Mouse (Mus musculus) ES-Bruce4 (cell line): ENCODE measurements at regions not wholly inside any gene's neighbourhood (a gene's known extent, or its start where the extent isn't known, plus 50 kb on each side); places are given as distances from the start of the nearest gene placed in this dataset.

ENCODE experiments used
- H3K27ac ChIP-seq: 2 replicates; pipeline ENCODE4 v1.5.1; 2012; ENCODE audit warnings: low read length, inconsistent platforms; ENCODE audit not compliant: insufficient read depth
- H3K27me3 ChIP-seq: 2 replicates; pipeline ENCODE4 v1.6.1; 2012; ENCODE audit warnings: mild to moderate bottlenecking, low read length, inconsistent platforms; ENCODE audit not compliant: control insufficient read depth, poor library complexity, insufficient read depth, severe bottlenecking
- H3K36me3 ChIP-seq: 2 replicates; pipeline ENCODE4 v1.6.1; 2012; ENCODE audit warnings: inconsistent platforms, mild to moderate bottlenecking, low read length, moderate library complexity; ENCODE audit not compliant: control insufficient read depth, poor library complexity, insufficient read depth, severe bottlenecking
- H3K4me1 ChIP-seq: one replicate; pipeline ENCODE4 v1.8.1; 2011; ENCODE audit warnings: low read length; ENCODE audit not compliant: control insufficient read depth, insufficient read depth
- H3K4me3 ChIP-seq: 2 replicates; pipeline ENCODE4 v1.5.1; 2011; ENCODE audit warnings: low read depth, mild to moderate bottlenecking, low read length
- H3K9ac ChIP-seq: 2 replicates; pipeline ENCODE4 v1.6.1; 2012; ENCODE audit warnings: low read depth, mild to moderate bottlenecking, inconsistent platforms; ENCODE audit not compliant: poor library complexity, severe bottlenecking
- H3K9me3 ChIP-seq: replicated peaks from 2 replicates; pipeline ENCODE4 v1.6.1; 2012; ENCODE audit warnings: mild to moderate bottlenecking, low read length, inconsistent platforms; ENCODE audit not compliant: control insufficient read depth, poor library complexity, insufficient read depth, severe bottlenecking
- CTCF ChIP-seq: IDR thresholded peaks from one replicate; pipeline ENCODE4 v1.8.1; 2011; ENCODE audit warnings: low read depth, low read length
- EP300 ChIP-seq: IDR thresholded peaks from 2 replicates; pipeline ENCODE4 v1.6.1; 2011; ENCODE audit warnings: low read depth, low read length; ENCODE audit not compliant: insufficient read depth
- POLR2A ChIP-seq: IDR thresholded peaks from one replicate; pipeline ENCODE4 v1.8.1; 2011; ENCODE audit warnings: low read length; ENCODE audit not compliant: insufficient read depth

- H3K4me1 ChIP-seq, result no peaks in the 10 kb centered on the region
- no peak overlapping the region for H3K27ac ChIP-seq
- TF ChIP-seq CTCF (no peak), POLR2A (no peak), EP300 (no peak)
- no peaks in the 10 kb centered on the region for H3K27me3 ChIP-seq
- no peaks in the 10 kb centered on the region for H3K9me3 ChIP-seq
- H3K9ac ChIP-seq, result no peak overlapping the region
- H3K36me3 ChIP-seq, result no peaks in the 10 kb centered on the region
- no peak overlapping the region for H3K4me3 ChIP-seq
Measured at GRCm38 (mm10) chr14:37279356-37279755, 144.3 kb upstream of the Ghitm start.

GRCm38 (mm10) chr14:37276728-37277695 is 141.9 kb upstream of the Ghitm start:
- H3K36me3 ChIP-seq, result no peaks in the 10 kb centered on the region
- H3K27me3 ChIP-seq, result no peaks in the 10 kb centered on the region
- no peak for TF ChIP-seq EP300
- TF ChIP-seq CTCF, result no peak
- no peak for TF ChIP-seq POLR2A
- H3K4me1 ChIP-seq, result no peaks in the 10 kb centered on the region
- H3K9me3 ChIP-seq, result no peaks in the 10 kb centered on the region
- H3K27ac ChIP-seq, result no peak overlapping the region
- no peak overlapping the region for H3K4me3 ChIP-seq
- no peak overlapping the region for H3K9ac ChIP-seq

GRCm38 (mm10) chr14:37272063-37272462 is 137.0 kb upstream of the Ghitm start:
- Histone ChIP-seq H3K36me3 (no peaks in the 10 kb centered on the region), H3K27me3 (no peaks in the 10 kb centered on the region), H3K4me3 (no peak overlapping the region), H3K4me1 (no peaks in the 10 kb centered on the region), H3K9ac (no peak overlapping the region), H3K9me3 (no peaks in the 10 kb centered on the region), H3K27ac (no peak overlapping the region)
- TF ChIP-seq EP300, result no peak
- no peak for TF ChIP-seq CTCF
- TF ChIP-seq POLR2A, result no peak

GRCm38 (mm10) chr14:37271015-37271933 is 136.2 kb upstream of the Ghitm start:
- H3K4me3 ChIP-seq, result no peak overlapping the region
- H3K27ac ChIP-seq, result no peak overlapping the region
- no peaks in the 10 kb centered on the region for H3K36me3 ChIP-seq
- H3K4me1 ChIP-seq, result no peaks in the 10 kb centered on the region
- no peaks in the 10 kb centered on the region for H3K27me3 ChIP-seq
- TF ChIP-seq EP300 (no peak), POLR2A (no peak)
- H3K9me3 ChIP-seq, result no peaks in the 10 kb centered on the region
- H3K9ac ChIP-seq, result no peak overlapping the region

GRCm38 (mm10) chr14:37269920-37270319 is 134.8 kb upstream of the Ghitm start:
- TF ChIP-seq EP300 (no peak), POLR2A (no peak), CTCF (no peak)
- no peaks in the 10 kb centered on the region for H3K27me3 ChIP-seq
- H3K9me3 ChIP-seq, result no peaks in the 10 kb centered on the region
- H3K9ac ChIP-seq, result no peak overlapping the region
- no peaks in the 10 kb centered on the region for H3K36me3 ChIP-seq
- H3K27ac ChIP-seq, result no peak overlapping the region
- no peak overlapping the region for H3K4me3 ChIP-seq
- H3K4me1 ChIP-seq, result no peaks in the 10 kb centered on the region
